Mouse (Mus musculus): ENCODE results near the gene Stard8.
"Not testable (repeated sequence)": the region's sequence is repeated elsewhere in the genome, so short reads cannot be mapped to it uniquely, and the experiment has no call there.

Gene Stard8

DNA sequence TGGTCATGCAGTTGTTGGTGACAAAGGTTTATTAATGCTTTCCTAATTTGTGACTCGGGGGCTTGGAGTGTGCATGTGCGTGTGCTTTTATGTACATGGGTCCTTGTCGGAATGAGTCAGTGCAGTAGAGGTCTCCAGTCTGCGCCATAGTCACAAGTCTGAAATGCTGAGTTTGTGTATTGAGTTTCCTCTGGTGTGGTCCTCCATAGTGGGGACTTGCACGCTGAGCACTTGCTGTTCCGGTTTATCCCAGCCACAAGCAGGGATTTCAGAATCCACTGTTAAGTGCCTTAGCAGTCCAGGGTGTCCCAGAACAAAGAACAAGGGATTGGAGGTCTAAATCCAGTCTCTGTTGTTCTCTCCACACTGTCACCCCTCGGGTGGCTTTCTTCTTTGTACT is 42.3 kb downstream of the Stard8 start:
- no peak for DNase-seq (ENCODE audit: extremely low read depth, insufficient read length, low spot score)

DNA sequence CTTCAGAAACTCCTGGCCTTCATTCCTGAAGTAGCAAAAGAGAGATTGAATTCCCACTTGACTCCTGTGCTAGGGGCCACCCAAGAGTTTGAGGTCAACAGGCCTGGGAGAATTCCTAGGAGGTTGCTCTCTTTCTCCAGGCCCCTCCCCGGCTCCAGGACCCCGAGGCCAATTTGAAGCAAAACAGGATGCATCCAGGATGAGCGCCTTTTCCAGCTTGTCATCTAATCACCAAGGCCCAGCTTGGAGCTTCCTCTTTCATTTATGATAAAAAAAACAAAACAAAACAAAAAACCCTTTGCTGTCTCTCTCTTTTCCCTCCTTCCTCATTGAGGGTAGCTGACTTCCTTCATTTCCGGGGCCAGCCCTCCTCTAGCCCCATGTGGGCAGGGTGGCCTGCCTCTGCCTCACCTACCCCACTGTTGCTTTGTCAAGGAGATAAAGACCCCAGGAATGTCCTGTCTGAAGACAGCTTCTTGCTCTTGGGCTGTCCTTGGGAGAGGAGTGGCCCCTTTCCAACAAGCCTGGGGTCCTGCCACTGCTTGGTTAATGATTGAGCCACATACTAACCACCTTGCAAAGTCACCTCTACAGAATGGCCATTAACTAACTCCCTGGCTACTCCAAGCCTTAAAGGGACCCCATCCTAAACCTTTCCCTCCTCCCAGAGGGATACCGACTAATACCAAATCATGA is 43.5 kb downstream of the Stard8 start:
- no peak for DNase-seq (ENCODE audit: extremely low read depth, insufficient read length, low spot score)

DNA sequence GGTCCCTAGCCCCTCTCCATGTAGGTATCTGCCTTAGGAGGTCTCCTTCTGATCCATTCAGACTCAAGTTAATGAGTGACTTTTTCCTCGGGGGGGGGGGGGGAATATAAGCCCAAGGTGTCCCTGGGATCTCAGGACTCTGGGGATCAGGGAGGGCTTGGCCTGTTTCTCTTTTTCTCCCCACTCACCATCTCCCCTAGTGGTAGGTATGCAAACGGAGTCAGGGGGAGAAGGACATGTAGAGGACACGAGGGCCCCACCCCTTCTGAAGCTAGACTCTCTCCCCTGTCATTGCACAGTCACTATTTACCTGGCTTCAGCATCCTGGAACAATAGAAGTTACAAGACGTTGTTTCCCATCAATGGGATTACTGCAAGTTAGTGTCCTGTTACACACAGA is 45.1 kb downstream of the Stard8 start:
- no peak for DNase-seq (ENCODE audit: extremely low read depth, insufficient read length, low spot score)

DNA sequence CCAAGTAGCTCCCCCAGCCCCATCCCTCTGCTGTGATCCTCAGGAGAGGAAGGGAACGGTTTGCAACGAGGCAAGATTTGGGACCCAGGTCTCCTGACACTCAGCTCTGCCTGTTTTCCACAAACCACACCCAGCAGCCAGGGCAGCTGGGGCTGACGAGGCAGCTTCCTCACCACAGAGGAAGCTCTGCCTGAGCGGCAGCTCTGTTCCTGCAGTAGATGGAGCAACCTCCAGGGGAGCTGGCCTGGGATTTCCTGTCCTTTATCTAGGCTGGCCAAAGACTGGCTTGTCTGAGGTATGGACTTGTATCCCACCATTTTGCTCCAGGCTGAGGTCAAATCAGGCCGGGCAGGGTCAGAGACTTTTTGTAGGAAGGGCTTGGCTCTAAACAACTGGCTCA is 46.2 kb downstream of the Stard8 start:
- DNase-seq (ENCODE audit: extremely low read depth, insufficient read length, low spot score) = peak; percentile 10

DNA sequence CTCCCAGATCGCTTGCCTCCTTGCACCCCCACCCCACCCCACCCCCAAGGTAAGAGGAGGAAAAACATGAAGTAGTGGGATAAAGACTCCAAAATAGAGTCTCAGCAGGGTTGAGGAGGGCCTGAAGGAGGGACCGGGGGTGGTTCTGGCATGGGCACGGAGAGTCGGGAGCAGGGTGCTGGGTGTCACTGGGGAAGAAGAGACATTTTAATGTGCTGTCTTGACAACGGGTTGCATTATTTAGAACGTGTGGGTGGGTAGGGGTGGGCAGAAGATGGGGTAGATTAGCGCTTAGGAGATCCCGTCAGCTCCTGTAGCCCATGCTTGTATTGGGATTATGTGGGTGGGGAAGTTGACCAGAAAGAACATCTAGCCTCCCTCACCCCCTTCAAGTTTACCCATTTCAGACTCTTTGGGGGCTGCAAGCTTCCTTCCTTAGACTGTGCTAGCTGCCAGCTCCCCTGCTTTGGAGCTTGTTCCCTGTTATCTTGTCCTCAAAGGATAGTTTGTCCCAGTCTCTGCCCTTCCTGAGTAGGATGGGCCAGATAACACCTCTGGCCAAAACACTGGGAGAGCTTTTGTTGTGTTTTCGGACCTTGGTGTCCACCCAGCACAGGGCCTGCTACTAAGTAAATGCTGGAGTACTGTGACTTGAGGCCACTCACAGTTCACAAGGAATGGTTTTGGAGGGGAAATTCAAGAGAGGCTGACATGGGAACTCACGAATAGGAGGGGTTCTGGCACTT is 47.9 kb downstream of the Stard8 start:
- DNase-seq (ENCODE audit: extremely low read depth, insufficient read length, low spot score) = no peak

DNA sequence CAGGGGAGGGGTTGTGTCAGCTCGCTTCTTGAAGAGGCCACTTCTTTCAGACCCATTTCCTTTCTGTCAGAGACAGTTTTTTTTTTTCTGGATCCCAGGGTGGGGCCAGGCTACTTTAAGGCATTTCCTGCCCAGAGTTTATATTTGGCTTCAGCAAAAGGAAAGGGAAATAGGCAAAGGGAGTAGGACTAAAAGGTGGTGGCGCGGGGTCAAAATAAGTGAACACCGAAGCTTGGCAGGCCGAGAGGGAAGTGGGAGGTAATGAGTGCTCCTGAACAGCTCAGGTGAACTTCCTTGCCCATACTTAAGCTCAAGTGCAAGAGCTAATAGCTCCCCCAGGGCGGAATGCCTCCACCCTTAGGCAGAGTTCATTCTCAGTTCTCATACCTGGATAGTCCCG is 49.2 kb downstream of the Stard8 start:
- DNase-seq (ENCODE audit: extremely low read depth, insufficient read length, low spot score) = no peak

DNA sequence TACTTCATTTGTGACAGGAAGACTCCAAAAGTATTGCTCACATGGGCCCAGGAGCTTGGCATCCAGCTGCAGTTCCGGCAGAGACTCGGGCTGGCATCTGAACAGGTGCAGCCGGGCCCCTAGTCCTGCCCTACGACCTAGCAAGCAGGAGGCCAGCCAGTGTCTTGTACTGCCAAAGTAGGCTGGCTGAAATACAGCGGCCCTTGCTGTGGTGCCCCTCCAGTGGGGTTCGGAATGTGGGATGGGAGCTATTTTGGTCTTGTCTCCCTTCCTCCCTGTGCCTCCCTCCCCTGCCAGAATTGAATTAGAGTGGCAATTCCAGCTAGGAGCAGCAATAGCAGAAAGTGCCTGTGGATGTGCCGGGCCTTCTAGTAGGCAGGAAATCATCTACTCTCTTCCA is 51.5 kb downstream of the Stard8 start:
- DNase-seq (ENCODE audit: extremely low read depth, insufficient read length, low spot score) = no peak

DNA sequence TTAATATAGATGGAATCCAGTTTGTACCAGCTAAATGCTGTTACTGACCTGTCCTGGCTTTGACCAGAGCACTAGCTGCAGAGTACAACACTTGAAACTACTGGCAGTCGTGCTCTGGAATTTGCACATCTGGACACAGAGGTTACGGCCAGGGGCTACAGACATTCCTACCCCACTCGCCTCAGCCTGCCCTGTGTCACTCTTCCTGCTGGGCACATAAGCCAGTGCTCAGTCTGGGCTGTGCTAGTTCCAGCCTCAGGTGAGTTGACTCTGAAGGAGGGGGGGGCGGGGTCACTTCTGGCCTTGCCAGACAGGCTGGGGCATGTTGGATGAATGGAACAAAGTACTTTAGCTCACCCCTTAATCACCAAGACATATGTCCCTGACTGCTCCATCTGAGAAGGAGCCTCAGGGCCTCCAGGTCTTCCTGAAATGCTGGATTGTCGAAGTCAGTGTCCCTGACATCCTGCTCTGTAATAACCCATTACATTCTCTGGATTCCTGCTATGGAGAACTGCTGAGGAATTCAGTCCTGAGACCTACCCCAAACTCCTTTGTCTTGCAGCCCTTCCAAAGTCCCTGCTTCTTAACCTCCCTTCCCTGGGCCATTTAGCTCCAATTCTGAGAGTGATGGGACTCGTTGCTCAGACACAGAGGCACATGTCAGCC is 54.9 kb downstream of the Stard8 start:
- DNase-seq (ENCODE audit: extremely low read depth, insufficient read length, low spot score) = no peak

DNA sequence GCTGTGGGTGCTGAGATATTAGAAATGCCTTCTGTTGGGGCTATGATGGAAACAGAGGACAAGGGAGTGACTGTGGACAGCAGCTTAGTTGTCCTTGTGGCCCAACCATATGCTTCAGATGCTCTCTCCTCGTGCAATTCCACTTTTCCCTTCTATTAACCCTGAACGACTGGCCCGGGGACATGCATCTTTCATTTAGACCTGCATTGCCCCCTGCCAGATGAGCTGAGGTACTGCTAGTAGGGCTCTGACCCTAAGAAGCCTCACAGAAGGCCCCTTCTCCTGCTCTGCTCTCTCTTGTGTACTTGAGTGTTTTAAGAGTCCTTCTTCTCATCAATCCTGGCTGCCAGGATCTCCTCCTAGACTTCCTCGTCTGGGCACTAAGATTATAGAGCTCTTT is 56.1 kb downstream of the Stard8 start:
- no peak for DNase-seq (ENCODE audit: extremely low read depth, insufficient read length, low spot score)

DNA sequence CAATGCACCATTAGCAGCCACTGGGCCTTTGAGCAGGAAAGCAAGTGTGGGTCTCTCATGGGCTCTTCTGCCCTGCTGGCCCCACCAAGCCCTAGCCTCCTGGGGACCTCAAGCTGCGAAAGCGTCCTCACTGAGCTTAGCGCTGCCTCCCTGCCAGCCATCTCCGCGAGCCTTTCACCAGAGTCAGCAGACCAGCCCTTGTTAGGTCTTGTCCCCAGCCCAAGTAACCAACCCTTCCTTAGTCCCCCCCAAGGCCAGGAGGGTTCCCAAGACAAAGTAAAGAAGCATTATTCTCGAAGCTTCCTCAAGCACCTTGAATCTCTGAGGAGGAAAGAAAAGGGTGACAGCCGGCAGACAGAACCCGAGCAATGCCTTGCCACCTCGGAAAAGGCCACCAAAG is 62.5 kb downstream of the Stard8 start:
- no peak for DNase-seq (ENCODE audit: extremely low read depth, insufficient read length, low spot score)

DNA sequence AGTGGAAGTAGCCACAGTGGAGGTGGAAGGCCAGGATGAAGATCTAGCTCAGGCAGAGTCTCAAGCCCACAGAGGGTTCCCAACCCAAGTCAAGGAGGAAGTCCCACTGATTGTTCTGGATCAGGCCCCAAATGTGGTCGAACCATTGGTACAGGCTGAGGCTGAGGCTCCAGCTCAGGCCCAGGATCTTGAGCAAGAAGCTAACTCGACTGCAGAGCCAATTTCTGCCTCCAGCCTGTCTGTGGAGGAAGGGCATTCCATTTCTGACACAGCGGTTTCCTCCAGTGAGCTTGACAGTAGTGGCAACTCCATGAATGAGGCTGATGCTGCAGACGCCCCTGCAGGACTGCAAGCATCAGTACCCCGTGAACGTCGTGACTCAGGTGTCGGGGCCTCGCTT is 63.5 kb downstream of the Stard8 start:
- DNase-seq (ENCODE audit: extremely low read depth, insufficient read length, low spot score) = no peak

DNA sequence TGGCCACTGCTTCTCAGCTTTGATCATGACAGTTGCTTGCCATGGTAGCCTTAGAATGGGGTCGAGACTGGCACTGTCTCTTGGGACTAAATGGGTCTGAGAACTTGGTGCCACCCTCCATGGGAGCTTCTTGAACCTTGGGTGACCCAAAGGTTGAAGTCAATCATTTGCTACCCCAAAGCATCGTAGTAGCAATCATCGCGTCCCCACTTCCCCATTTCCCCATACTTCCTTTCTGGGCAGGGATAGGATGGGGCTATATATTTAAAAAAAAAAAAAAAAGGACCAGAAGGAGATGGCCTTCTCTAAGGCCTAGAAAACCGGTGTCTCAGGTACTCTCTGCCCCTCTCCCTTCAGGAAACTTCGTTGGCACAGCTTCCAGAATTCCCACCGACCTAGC is 64.2 kb downstream of the Stard8 start:
- DNase-seq (ENCODE audit: extremely low read depth, insufficient read length, low spot score) = no peak

DNA sequence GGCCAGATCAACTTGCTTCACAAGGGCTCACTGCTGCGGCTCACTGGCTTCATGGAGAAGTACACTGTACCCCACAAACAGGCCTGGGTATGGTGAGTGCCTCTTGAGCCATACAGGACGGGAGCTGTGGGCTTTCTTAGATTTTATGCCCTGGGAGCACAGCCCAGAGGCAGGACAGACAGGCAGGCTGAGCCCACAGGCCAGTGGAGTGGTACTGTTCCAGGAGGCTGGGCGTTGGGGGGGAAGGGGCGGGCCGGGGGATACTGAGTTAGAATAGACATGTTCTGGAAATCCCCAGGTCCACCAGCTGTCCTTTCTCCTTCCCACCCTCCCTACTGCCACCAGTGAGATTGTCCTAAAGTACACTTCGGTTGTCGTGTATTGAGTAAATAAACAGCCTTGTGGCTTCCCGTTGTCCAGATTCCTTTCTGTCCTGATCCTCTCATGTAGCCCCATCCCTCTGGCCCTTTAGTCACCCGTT is 64.7 kb downstream of the Stard8 start:
- DNase-seq (ENCODE audit: extremely low read depth, insufficient read length, low spot score) = no peak

DNA sequence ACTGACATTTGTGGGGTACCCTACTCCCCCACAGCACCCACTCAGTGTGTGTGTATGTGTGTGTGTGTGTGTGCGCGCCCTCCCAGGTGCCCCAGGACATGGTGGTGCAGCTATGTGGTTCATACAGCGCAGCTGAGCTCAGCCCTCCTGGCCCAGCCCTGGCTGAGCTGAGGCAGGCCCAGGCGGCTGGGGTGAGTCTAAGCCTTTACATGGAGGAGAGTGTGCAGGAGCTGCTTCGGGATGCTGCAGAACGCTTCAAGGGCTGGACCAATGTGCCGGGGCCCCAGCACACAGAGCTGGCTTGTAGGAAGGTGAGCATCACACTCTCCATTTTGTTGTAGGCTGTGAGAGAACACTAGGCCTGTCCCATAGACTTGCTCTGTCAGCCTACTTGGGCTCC is 68.1 kb downstream of the Stard8 start:
- no peak for DNase-seq (ENCODE audit: extremely low read depth, insufficient read length, low spot score)

DNA sequence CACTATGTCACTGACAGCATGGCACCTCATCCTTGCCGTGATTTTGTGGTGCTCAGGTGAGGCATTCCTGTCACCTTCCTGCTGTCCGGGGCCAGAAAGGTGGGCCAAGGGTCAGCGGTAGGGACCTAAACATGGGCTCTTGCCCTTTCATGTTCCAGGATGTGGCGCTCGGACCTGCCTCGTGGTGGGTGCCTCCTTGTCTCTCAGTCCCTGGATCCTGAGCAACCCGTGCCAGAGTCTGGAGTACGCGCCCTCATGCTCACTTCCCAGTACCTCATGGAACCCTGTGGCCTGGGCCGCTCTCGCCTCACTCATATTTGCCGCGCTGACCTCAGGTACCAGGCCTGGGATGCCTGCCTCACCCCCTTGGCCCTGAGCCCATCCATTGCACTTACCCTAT is 69.5 kb downstream of the Stard8 start:
- no peak for DNase-seq (ENCODE audit: extremely low read depth, insufficient read length, low spot score)

DNA sequence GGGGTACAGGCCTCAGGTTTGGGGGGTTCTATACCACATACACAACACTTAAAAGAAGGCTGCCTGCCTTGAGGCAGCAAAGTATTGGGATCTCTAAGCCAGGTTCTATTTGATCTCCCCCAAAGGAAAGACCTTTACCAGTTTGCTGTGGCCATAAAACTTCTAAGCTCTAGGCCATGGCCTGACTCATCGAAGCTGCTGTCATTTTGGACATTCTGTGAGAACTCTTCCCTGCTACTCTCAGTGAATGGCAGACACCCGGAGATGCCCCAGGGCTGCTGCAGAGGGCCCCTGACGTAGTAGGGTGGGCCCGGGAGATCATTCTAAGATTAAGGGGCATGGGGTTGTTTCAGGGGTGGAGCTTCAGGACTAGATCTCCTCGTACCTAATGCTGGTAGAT is 72.1 kb downstream of the Stard8 start:
- DNase-seq (ENCODE audit: extremely low read depth, insufficient read length, low spot score) = no peak

DNA sequence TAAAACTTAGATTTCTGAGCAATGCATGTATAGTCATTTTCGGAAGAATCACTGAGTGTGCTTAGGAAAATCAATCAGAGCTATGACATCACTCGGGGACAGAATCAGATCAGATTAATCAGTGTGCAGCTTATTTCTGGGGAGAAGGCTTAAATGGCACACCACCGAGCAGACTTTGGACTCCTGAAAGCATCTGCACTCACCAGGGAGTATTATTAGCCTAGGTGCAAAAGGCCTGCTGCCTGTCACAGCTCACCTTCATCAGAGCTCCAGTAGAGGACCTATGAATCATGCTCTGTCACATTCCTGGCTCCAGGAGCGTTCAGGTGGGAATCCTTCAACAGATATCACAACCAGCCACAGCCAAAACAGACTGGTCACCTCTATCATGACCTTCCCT is 73.4 kb downstream of the Stard8 start:
- DNase-seq (ENCODE audit: extremely low read depth, insufficient read length, low spot score) = no peak

DNA sequence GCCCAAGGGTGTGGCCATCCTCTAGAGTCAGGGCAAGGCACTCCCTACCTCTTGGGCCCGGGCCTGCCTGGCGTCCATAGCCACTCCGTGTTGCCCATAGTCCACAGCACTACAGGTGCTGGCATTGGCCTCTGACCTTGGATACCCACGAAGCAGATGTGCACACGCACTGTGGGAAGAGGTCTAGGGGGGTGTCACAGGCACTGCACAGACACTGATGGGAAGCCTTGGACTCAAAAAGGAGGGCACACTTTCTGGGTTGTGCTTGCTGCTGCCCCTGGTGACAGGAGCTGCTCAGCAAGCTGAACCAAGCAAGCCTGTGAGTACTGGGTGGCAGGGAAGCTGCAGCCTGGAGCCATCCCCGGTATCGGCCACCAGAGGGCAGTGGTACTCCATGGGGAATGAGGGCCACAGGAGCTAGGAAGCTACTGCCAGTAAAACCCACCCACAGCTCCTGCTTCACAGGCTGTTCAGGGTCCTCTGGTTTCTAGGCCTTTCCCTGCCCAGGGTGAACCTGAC is 75.4 kb downstream of the Stard8 start:
- not testable (repeated sequence) for DNase-seq (ENCODE audit: extremely low read depth, insufficient read length, low spot score)

DNA sequence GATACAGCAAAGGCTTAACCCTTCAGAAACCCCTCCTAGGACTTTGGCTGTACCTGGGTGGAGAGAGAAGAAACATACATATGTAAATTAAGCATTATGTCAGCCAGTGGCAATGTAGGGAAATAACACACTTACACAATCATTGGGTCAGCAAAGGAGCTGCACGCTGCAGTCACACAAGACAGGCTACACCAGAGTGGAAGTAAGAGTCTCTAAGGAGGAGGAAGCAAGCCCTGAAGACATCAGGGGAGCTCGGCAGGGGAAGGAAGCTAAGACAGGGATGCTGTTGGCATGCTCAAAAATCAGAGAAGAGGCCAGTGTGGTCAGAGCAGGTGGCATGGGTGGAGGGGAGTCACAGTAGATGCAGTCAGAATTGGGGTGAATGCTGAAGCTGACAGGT is 89.7 kb downstream of the Stard8 start:
- DNase-seq (ENCODE audit: extremely low read depth, insufficient read length, low spot score) = no peak

DNA sequence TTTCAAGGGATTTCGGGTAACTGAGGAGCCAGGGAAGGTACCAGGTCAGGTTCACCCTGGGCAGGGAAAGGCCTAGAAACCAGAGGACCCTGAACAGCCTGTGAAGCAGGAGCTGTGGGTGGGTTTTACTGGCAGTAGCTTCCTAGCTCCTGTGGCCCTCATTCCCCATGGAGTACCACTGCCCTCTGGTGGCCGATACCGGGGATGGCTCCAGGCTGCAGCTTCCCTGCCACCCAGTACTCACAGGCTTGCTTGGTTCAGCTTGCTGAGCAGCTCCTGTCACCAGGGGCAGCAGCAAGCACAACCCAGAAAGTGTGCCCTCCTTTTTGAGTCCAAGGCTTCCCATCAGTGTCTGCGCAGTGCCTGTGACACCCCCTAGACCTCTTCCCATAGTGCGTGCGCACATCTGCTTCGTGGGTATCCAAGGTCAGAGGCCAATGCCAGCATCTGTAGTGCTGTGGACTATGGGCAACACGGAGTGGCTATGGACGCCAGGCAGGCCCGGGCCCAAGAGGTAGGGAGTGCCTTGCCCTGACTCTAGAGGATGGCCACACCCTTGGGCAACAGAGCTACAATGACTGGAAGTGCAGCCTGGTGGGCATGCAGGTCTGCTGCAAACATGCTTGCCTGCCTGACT is 108.2 kb downstream of the Stard8 start:
- DNase-seq (ENCODE audit: extremely low read depth, insufficient read length, low spot score) = not testable (repeated sequence)

DNA sequence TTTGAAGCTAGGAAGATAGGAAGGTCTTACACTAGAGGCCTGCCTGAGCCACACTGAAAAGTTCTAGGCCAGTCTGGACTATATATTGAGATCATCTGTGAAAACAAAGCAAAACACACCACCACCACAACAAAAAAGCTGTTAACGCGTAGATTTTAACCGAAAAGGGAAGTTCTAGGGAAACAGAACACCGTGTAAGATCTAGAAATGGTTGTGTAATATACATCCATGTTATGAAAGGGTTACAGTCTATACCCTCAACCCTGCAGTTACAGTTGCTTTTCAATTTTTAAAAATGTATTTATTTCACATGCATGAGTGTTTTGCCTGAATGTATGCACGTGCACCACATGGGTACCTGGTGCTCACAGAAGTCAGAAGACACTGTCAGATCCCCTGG is 116.5 kb downstream of the Stard8 start:
- DNase-seq (ENCODE audit: extremely low read depth, insufficient read length, low spot score) = no peak

All from 3134 (cell line).